Mouse (Mus musculus): Measurements from ENCODE around the gene Tsc22d1.

DNA sequence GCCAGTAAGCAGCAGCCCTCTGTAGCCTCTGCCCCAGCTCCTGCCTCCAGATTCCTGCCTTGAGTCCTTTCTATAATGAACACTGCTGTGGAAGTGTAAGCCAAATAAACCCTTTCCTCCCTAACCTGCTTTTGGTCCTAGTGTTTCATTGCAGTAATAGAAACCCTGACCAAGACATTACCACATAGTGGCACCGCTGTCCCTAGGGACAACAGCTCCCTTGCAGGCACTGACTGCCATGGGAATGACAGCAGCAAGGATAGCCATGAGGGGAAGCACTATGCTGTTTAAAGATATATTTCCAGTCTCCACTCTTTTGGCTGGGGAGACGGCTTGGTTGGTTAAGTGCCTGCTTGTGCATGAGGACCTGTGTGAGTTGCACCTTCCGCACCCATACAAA, 35.4 kb upstream of the Tsc22d1 start:
- no peak for TF ChIP-seq GATA1 (IDR thresholded peaks at IDR 0.05; ENCODE audit: borderline replicate concordance, low read length)
- no peak for TF ChIP-seq FLI1 (IDR thresholded peaks at IDR 0.05; ENCODE audit: low read length)
